Mouse (Mus musculus) 3T3-L1 (cell line): ENCODE data around the gene Kcnh7.
A peak's percentile ranks its signal among the peaks of the same experiment; 100 is the strongest.

Source experiments
- DNase-seq: peaks from one replicate; pipeline ENCODE4 v3.0.0-alpha.2; 2015; ENCODE audit warnings: low read depth, low spot score

Gene Kcnh7

GRCm38 (mm10) chr2:62983936-62984335 is 200.2 kb downstream of the Kcnh7 start:
- no peak for DNase-seq

GRCm38 (mm10) chr2:62935273-62935874 is 248.7 kb downstream of the Kcnh7 start:
- DNase-seq: no peak

DNA sequence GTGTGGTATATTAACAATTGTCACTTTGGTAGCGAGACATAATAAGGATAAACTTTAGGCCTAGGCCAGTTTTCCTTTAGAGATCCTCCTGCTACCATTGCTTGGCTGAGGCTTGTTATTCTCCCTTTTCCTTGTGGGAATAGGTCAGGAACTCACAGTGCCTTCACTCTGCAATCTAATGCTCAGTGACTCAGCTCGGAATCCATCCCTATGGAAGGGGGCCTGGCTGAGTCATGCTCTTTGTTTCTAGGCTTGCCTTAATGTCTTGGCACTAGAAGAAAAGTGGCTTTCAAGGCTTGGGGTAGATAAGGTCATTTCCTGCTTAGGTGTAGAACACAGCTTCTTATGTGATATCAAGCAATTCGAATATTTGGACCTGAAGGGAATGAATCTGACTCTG is 255.6 kb downstream of the Kcnh7 start:
- peak; percentile 53 for DNase-seq

DNA sequence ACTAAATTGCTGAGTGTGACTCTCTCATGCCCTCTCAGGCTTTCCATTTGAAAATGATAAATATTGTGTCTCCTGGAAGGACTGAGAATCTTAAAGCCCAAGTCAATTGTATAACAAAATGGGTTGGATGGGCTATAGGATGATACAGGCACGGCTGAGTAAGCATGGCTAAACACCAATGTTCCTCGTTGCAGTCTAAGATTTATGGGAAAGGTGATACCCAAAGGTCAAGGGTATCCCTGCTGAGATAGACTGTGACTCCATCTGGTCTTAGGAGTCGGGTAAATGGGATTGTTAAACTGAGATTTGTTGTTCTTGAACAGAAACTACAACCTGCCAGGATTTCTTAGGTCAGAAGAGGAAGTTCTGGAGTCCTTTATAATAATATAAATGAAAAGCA is 256.0 kb downstream of the Kcnh7 start:
- DNase-seq: no peak

DNA sequence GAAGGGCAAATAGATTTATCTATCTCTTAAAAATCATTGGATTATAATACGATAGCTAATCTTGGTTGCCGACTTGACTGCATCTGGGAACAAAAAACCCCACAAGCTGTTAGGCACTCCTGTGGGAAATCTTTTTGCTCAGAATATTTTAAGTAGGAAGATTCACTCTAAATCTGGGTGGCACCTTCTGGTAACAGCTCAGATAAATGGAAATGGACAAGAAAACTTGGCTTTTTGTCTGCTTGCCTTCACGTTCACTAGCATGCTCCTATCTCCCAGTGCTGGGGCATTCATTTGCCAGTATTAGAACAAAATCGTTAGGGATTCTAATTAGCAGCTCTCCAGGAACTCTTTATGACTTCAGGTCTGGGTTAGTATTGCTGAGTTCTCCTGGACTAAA is 260.3 kb downstream of the Kcnh7 start:
- no peak for DNase-seq

GRCm38 (mm10) chr2:62907688-62908087 is 276.4 kb downstream of the Kcnh7 start:
- no peak for DNase-seq

DNA sequence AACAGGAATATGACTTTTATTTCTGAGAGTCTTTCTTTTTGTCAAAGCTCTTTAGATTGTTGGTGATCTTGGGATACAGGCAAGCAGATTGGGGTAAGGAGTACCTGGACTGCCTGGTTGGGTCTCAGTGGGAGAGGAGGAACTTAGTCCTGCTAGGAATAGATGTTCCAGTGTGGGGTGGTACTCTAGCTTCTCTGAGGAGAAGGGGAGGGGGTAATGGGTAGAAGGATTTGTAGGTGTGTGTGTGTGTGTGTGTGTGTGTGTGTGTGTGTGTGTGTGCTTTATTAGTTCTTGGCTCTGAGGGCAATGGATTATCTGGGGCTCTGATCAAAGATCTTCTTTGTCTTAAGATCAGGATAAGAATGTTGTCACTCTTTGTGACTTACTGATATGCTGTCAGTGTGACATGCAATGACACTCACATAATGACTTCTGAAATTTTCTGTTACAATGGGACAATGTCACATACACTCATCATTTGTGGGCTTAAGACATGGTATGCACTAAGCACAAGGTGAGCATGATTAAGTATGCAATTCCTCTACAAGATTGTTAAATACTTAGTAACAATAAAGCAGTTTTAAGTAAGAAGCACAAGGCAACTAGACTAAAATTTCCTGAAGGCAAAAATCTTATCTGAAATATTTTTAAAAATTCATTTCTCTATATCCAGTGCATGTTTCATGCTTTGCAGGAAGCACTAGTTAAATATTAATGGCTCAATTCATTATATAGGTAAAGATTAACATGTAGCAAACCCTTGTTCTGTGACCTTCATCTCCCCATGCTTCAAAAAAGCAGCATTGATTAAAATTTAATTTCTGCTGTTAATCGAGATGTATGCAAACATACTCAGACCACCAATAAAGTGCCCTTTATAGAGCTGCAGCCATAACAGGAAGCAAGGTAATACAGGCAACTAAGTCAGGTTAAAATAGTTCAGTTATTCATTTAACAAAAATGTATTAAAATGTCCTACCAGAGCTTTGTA is 281.4 kb downstream of the Kcnh7 start:
- no peak for DNase-seq

DNA sequence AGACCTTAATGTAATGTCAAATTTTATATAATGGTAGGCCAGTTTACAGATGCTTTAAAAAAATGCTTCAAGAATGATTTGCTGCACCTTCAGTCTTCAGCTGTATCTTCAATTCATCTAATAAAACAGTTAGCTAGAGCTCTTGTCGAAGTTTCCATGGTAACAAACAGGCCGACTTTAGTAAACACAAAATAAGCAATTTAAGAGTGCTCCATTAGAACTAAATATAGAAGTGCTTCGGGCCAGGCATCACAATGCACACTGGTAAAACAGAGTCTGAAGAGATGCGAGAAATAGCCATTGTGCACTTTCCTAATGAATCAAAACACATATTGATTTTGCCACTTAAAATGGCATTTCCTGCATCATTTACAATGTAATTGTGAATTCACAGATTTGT is 305.3 kb downstream of the Kcnh7 start:
- no peak for DNase-seq

DNA sequence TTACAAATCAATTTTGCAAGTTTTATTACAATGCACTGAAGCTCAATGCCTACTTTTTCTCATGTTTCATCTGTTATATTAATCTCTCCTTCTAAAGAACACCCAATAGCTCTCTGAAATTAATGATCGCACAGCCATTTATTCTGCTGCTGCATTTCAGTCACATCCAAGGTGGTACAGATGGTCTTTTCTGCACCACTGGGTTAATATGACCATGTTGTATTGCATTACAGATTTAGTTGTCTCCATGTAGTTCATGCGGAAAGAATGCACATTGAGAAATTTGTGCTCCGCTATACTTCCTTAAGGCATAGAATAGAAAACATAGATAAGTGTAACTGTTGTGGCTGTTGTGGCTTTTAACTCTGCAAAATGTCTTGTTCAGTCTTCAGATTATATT is 328.7 kb downstream of the Kcnh7 start:
- DNase-seq: no peak

DNA sequence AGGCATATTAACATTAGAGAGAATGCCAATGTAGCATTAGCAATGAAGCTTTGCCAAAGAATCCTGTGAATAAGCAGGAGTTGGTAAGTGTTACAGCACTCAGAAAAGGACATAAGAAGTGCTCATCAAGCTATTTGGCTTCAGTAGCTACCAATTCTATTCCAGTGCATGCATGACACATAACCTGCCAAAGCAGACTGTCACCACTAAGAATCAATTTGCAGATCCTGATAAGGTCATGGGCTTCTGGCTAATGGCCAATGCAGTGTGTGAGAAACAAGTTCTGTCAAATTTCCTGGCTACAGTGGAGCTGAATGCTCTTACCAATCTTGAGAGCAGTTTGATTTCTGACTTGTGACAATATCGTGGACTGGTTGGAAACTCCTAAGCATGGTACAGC is 341.5 kb downstream of the Kcnh7 start:
- no peak for DNase-seq

DNA sequence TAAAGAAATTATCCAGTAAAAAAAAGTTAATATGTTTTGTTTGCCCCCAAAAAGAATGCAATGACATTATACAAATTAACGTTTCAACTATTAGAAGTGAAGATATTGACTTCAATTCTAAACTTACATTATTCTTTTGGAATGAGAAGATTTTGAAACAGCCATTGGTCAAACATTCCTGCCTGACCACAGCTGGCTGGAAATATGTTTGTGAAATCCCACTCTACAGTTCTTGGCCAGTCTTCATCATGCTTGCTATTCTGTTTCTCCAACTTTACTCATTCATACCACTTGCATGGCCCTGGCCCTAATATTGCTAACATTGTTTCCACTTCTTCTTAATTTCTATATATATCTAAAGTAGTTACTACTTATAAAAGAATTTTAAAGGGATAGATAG is 349.8 kb downstream of the Kcnh7 start:
- DNase-seq: no peak

GRCm38 (mm10) chr2:62819231-62819630 is 364.9 kb downstream of the Kcnh7 start:
- no peak for DNase-seq

GRCm38 (mm10) chr2:62816016-62816415 is 368.1 kb downstream of the Kcnh7 start:
- DNase-seq: no peak

DNA sequence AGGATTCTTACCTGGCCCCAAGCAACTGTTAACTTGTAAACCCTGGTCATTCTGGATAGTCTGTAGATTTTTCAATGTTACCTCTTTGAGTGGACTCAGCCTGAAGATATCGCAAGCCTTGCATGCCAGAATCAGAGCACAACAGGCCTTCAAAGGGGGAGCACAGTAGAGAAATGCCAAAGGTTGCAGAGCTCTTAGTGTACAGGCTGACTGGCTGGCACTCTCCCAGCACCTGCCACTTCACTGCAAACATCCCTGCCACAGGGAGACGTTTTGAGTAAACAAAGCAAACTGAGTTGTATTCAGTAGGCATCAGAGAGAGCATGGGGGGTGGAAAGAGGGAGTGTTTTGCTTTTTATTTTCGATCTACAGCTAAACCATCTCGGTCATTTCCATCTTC is 375.3 kb downstream of the Kcnh7 start:
- DNase-seq: no peak

GRCm38 (mm10) chr2:62807476-62807882 is 376.6 kb downstream of the Kcnh7 start:
- DNase-seq: no peak

GRCm38 (mm10) chr2:62806931-62807330 is 377.2 kb downstream of the Kcnh7 start:
- DNase-seq: no peak

DNA sequence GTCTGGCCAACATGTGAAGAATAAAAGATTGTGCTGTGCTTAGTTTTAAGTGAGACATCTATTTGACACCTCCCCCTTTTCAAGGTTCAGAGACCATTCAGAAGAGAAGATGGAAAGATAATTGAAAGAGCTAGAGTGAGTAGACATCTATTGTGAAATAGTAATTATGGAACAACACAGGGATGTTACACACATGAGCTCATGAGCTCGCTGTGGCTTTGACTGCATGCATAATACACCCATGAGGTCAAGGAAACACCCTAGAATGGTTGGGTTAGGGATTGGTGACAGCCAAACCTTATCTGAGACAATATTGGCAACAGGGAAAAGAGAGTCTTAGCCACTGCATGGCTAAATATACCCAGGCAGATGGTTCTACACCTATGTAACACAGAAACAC is 380.1 kb downstream of the Kcnh7 start:
- DNase-seq: no peak

DNA sequence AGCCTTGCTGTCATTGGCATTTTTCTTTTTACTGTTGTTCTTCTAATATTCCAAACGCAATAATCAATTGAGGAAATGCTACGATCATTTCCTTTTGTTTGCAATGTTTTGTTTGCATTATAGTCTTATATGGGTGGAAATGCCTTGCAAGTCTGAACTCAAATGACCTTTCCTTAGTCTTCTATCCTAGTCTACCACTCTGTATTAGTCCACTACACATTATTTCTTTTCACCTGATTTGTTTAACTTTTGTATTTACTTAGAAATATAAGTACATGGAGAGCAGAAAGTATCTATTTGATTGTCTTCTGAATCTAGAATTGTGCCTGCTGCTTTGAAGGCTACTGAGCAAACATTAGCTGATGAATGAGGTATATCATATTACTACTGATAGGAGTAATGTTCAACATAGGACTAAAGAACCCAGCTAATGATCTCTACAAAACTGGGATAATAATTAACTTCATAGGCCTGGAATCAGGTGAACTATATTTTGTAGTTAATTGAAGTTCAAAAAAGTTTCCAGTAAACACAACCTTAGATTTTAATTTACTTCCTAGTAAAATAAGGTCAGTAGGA is 399.5 kb downstream of the Kcnh7 start:
- DNase-seq: no peak

DNA sequence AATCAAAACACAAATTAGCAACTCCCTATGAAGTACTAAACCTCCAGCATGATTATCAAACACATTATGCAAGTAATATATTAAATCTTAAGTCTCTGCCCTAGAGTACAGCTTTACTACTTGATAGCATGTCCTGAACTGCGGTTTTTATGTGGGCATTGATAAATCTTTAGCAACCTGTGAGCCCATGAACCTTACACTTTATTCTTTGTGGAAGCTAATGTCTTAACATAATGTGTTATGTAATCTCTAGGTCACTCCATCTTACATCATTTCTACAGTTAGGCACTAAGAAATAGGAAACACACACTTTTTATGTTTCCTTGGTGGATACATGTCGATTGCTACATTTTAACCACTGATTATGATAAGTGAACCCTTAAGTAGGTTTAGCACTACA is 437.8 kb downstream of the Kcnh7 start:
- no peak for DNase-seq

DNA sequence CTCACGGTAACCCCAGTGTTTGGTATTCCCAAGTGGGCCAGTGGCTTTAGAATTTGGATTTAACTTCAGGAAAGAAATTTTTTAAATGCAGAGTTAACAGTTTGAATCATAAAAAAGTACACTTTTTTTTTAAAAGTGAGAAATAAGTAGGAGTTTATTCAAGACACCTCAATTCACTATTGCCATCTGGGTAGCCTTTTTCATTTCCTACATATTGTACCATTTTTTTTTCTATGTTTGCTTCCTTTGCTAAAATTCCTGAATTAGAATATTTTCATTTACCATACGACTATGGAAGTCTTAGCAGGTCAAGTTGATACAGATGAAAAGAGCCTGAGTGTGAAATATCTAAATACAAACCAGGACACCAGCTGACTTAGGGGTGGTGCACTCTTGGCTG is 441.0 kb downstream of the Kcnh7 start:
- DNase-seq: no peak

DNA sequence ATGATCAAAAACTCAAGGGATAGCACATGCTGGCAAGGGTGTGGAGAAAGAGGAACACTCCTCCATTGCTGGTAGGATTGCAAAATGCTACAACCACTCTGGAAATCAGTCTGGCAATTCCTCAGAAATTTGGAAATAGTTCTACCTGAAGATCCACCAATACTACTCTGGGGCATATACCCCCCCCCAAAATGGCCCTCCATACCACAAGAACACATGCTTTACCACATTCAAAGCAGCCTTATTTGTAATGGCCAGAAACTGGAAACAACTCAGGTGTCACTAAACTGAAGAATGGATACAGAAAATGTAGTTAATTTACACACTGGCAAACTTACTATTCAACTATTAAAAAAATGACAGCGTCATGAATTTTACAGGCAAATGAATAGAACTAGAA is 453.4 kb downstream of the Kcnh7 start:
- no peak for DNase-seq

DNA sequence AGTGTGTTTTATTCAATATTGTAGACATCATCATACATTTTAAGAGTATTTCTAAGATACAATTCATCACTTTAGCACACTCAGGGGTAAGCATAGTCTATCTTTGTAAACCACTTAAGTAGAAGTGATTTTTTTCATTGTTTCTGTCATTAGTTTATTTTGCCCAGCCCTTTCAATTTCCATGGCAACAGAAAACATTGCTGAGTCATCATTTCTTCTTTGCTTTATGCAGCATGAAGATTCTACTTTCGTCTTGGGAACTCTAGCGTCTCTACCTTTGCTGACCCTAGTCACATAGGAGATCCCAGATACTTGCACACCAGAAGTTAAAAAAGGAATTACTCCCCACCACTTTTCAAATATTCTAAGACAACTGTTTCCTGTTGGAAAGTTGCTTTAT is 456.4 kb downstream of the Kcnh7 start:
- DNase-seq: no peak

DNA sequence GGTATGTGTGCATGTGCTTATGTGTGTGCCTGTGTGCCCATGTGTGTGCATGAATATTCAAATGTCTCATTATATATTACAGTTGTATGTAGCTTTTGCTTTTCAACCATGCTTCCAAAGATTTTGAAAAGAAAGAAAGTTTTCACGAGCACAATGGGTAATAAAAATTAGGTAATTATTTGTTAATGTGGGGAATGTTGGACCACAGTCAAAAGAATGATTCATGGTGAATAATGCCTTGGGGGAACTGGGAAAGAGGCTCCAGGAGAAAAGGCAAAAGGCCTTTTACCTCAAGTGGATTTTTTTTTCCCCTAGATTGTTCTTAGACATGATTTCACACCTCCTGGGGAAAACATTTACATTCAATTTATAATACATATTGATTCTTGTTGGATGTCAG is 458.1 kb downstream of the Kcnh7 start:
- DNase-seq: no peak
